Mouse (Mus musculus): Measurements from ENCODE around the gene Zfp579.

DNA sequence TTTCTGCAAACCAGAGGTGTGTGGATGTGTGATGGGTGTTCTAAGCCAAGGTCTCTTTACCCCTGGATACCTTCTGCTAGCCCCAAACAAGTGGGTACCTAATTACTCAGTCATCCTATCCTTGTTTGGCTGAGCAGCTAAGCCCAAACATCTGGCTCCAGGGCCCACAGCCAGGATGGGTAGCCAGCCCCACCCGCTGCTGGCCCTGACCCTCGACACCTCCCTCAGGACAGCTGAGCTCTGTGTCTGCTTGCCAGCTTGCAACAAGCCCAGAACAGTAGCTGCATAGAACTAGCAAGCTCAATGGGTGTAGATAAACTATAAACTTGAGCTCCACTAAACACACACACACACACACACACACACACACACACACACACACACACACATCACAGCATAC, 48.1 kb downstream of the Zfp579 start:
- TF ChIP-seq EP300 (IDR thresholded peaks at IDR 0.05; ENCODE audit: insufficient read depth, low read depth, low read length) (no peak), CTCF (IDR thresholded peaks at IDR 0.05; ENCODE audit: low read depth, low read length) (no peak)

All from ES-Bruce4 (cell line).